Mouse (Mus musculus) R1 (cell line): ENCODE results near the gene Rpl31.

Experiments
- DNase-seq: peaks from one replicate; pipeline ENCODE4 v3.0.0-alpha.2; 2018; ENCODE audit warnings: low read depth, low spot score

Rpl31 gene

DNA sequence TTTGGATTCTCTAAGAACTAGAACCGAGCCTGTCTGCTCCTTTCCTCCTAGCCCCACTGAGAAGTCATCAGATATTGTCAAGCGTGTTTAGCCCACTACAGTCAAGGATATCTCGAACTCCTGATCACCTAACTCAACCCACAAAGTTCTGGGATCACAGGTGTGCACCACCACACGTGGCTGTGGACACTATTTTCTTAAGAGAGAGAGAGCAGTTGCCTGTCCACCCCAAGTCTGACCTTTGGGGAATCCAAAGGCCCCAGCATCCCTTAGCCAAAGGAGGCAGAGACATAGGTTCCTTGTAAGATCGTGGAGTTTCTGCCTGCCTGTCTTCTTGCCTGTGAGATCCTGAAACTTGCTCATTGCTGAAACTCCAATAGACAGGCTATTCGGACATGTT, 597 bp upstream of the Rpl31 start:
- DNase-seq = no peak

DNA sequence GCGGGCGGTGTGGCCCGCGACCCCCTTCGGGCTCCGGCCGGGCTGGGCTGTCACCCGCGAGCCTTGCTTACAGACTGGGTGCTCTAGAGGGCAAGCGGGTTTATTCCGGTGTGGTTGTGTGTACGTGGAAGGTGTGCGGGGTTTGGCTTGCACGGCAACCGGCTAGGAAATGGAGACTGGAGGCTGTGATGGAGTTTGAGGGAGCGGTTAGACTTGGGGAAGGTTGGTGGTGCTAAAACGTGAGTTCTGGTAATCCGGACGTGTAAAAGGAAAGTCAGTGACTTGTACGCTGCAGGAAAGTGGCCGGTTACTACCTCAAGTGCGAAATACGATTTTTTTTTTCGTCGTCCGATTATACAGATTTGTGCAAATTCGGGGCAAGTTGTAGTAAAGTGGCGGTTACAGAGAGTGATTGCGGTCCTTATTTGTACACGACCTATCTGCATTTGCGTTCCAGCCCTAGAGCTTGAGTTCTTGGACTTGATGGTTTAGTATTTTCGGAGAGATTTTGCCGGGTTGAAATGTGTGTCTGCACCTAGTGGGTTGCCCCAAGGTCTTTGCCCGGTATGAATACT, 712 bp downstream of the Rpl31 start:
- DNase-seq = no peak

DNA sequence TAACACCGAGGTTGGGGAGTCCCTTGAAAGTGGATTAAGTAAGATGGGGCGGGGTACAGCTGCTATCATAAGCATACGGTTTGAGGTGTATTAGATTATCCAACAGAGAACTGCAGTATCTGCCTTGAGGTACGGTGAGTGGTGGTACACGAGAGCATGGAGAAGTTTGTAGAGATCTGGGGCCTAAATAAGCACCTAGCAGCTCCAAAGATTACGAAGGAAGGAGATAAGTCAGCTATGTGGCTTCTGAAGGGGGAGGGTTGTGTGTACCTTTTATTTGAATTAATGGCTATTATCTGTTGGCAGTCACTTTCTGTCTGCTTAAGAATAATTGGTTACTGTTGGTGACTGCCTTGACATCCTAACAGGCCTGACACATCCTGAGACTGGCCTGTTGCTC, 2.8 kb downstream of the Rpl31 start:
- no peak for DNase-seq

GRCm38 (mm10) chr1:39372220-39372843, 4.7 kb downstream of the Rpl31 start:
- no peak for DNase-seq

- no peak for DNase-seq
Observed at GRCm38 (mm10) chr1:39373378-39373777, 5.7 kb downstream of the Rpl31 start.

- DNase-seq = no peak
Observed at GRCm38 (mm10) chr1:39374231-39374809, 6.7 kb downstream of the Rpl31 start.

GRCm38 (mm10) chr1:39376121-39376520, 8.5 kb downstream of the Rpl31 start:
- DNase-seq = no peak

GRCm38 (mm10) chr1:39376726-39377240, 9.1 kb downstream of the Rpl31 start:
- no peak for DNase-seq

DNA sequence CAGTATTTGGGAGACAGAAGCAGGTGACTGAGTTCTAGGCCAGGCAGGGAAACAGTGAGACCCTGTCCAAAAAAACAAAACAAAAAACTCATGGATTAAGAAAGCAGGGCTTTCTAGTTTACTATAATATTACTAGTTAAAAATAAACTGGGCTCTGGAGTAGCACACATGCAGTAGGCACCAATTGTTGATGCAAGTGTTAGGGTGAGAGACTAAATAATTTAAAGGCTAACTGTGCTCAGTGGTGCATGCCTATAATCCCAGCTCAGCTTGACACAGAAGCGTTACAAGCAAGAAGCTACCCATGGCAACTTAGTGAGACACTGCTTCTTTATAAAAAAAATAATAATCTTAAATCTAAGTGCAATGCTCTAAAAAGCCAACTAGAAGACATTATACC, 10.9 kb downstream of the Rpl31 start:
- no peak for DNase-seq

- no peak for DNase-seq
Observed at GRCm38 (mm10) chr1:39379021-39379420, 11.4 kb downstream of the Rpl31 start.

- DNase-seq = no peak
Observed at GRCm38 (mm10) chr1:39381017-39381416, 13.4 kb downstream of the Rpl31 start.

GRCm38 (mm10) chr1:39384914-39385313, 17.3 kb downstream of the Rpl31 start:
- no peak for DNase-seq

DNA sequence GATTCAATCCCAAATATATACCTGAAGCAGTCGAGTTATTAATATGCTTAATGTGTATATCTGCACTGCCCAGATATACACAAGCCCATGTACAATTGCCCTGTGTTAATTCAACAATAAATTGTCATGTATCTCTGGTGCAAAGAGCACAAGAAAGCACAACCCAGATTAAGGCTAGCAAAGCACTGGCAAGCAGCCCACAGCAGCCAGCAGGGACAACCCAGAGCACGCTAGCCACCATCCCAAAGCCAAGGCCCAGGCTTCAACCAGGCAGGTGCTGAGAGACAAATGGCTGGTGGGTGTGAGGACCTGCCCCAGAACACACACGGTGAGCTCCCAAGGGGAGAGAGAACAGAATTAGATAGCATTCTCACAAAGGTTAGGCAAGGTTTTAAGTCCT, 18.8 kb downstream of the Rpl31 start:
- DNase-seq = no peak

- no peak for DNase-seq
Observed at GRCm38 (mm10) chr1:39387497-39387896, 19.9 kb downstream of the Rpl31 start.

- no peak for DNase-seq
Observed at GRCm38 (mm10) chr1:39388163-39388562, 20.5 kb downstream of the Rpl31 start.

GRCm38 (mm10) chr1:39389338-39389737, 21.7 kb downstream of the Rpl31 start:
- no peak for DNase-seq

DNA sequence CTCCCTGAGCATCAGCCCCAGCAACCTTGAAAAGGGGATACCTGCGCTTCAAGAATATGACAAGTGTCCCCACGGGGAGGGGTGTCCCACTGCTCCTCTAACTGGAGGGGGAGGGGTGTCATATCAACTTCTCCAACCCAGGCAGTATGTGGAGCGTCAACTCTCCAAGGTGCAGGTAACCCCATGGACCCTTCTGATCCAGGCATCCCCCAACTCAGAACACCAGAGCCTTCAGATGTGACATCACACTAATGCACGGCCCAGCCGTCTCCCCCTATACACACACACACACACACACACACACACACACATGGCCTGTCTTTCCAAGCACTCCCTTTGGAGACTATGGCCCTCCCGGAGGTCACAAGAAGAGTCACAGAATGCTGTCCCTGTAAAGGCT, 24.0 kb downstream of the Rpl31 start:
- no peak for DNase-seq

GRCm38 (mm10) chr1:39392189-39392588, 24.5 kb downstream of the Rpl31 start:
- DNase-seq = peak; percentile 69

DNA sequence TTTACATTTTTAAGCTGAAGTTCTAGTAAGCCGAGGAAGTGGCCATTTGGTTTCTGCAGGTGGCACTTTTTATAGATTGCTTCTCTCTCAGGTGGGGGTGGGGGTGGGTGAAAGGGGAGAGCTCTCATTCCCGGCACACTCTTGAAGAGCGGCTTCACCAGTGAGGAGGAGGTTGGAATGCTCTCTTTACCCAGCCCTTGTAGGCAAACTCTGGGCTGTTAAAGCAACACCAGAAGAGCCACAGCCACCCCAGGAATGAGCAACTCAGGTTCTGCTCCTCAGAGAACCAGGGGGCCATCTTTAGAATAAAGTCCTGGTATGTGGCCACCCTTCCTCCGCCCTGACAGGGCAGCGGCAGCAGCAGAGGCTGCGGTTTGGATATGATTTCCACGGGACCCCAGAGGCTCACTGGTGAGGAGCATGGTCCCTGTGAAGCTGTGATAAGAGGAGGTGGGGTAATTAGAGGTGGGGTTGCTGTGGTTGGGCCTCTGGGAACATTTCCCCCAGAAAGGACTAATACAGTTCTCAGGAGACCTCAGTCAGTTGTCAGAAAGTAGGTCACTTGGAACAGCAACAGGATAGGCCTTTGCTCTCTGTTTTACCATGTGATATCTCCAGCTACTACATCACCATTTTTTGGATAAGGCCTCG, 25.7 kb downstream of the Rpl31 start:
- DNase-seq = no peak

DNA sequence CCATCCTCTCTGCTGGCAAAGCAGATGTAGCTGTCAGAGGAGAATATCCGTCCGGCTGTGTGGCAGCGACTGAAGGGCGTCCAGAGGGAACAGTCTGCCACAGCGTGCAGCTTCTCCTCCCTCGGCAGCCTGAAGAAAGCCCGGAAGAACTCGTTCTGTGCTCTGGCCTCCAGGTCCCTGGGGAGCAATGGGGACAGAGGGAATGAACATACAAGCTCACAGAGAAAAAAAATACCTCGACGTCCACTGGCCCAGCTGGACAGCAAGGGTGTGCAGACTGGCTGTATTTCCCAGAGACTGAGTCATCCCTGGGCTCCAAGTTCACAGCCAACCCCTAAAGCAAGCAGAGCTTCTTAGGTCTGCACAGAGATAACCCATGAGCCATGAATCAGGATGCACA, 26.5 kb downstream of the Rpl31 start:
- no peak for DNase-seq

GRCm38 (mm10) chr1:39394650-39395049, 27.0 kb downstream of the Rpl31 start:
- DNase-seq = no peak

- DNase-seq = no peak
Observed at GRCm38 (mm10) chr1:39396347-39396746, 28.7 kb downstream of the Rpl31 start.

DNA sequence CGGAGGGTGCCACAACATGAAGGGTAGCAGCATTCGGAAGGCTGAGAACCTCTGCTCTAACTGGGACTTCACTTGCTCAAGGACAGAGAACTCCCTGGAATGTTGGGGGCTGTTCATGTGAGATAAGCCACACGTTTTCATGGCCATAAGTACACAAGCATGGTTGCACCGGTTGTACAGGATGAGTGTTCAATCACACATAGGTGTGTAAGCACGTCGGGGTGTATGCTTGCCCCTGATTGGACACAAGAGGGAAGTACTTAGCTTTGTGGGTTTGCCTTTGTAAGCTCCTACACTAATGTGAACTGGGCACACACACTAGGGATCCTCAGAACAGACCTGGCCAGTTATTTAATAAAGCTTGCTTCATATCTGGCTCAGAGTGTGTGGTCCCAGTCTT, 30.6 kb downstream of the Rpl31 start:
- no peak for DNase-seq
